Comparison of ENCODE assay signal across 9 mouse cellular contexts in the genomic region with DNA sequence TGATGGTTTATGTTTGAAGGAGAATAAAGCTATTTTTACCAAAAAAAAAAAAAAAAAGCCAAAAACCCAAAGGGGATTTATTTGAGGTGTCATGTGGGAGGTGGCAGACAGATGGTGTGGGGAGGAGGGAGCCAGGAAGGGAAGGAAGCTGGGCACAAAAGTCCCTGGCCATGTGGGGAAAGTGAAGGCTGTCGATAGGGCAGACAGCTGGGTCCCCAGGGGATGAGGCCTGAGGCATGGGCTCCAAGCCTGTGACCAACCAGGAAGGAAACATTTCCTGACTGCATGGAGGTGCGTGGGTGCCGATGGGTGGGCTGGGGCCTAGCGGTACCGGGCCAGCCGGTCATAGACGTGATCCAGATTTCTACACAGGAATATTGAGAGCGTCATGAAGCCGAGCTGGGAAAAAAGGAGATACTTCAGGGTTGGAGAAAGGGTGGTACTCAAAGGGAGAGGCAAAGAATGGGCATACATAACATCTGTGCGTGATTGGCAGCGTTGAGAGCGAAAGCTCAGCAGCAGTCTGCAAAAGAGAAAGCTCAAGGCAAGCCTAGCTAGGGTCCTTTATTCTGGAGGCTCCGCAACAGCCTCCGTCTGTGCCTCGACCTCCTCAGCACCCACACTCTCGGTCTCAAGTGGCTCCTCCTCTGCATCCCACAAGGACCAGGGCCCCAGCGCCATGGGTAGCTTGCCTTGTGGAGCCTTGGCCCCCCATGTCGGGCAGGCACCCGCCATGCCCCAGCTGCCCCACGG. TPM values are rescaled to one million over a fixed set of nuclear protein-coding genes. Genes with fewer than 3 reads are reported as not detected.
DNase-seq lines count a peak whose midpoint lies in the region; ATAC-seq lines count a peak whose summit lies in the region.
"Had no signal": no experiment of that assay in that cellular context is flagged by ENCODE, and none has a peak within 500 bp of the region (broad histone marks: within the 10 kb centered on the region; RNA-seq: fewer than 3 reads in every experiment).

No protein-coding gene starts in this region.

- H3K27ac ChIP-seq in heart, embryonic 11.5 days (ENCODE audit: low read depth, low read length) = peak overlapping the region; percentile 30; the same call in 1 of the 2 replicates
- no peak overlapping the region for H3K27ac ChIP-seq in brown adipose tissue, adult 24 weeks (replicated peaks; ENCODE audit: low read depth, low read length)
- peak overlapping the region; percentile 74; the same call in 1 of the 2 replicates for H3K27ac ChIP-seq in heart, embryonic 13.5 days (replicated peaks)
- 0 out of 2 replicates have a peak overlapping the region, but pooled peaks have one; percentile 7 for H3K27ac ChIP-seq in midbrain, embryonic 11.5 days (ENCODE audit: low read depth, low read length)

- peaks cover 12% of the 10 kb centered on the region; the same call in 1 of the 2 replicates for H3K27me3 ChIP-seq in heart, embryonic 11.5 days (ENCODE audit: control insufficient read depth, insufficient read depth, low read length)
- peaks cover 21% of the 10 kb centered on the region for H3K27me3 ChIP-seq in heart, embryonic 13.5 days (replicated peaks)
- H3K27me3 ChIP-seq in midbrain, embryonic 11.5 days (ENCODE audit: control insufficient read depth, insufficient read depth, low read length) = peaks cover 9% of the 10 kb centered on the region

- H3K36me3 ChIP-seq in heart, embryonic 11.5 days (ENCODE audit: control insufficient read depth, insufficient read depth, low read length) = peaks cover 30% of the 10 kb centered on the region
- H3K36me3 ChIP-seq in heart, embryonic 13.5 days = peaks cover 49% of the 10 kb centered on the region
- peaks cover 33% of the 10 kb centered on the region for H3K36me3 ChIP-seq in midbrain, embryonic 11.5 days (ENCODE audit: control insufficient read depth, insufficient read depth, low read length)

- H3K4me1 ChIP-seq in heart, embryonic 11.5 days (ENCODE audit: control insufficient read depth, insufficient read depth, low read length) = peaks cover 35% of the 10 kb centered on the region
- H3K4me1 ChIP-seq in brown adipose tissue, adult 24 weeks (ENCODE audit: control insufficient read depth, insufficient read depth, insufficient read length, low read length) = peaks cover 12% of the 10 kb centered on the region
- peaks cover 50% of the 10 kb centered on the region for H3K4me1 ChIP-seq in heart, embryonic 13.5 days
- H3K4me1 ChIP-seq in midbrain, embryonic 11.5 days (ENCODE audit: control insufficient read depth, insufficient read depth, low read length) = peaks cover 29% of the 10 kb centered on the region

- no peak for DNase-seq in heart, postnatal 25 days (ENCODE audit: low spot score)
- peak; percentile 42 for DNase-seq in layer of hippocampus, adult 9-10 months (ENCODE audit: low spot score)
- peak; percentile 92 for DNase-seq in midbrain, embryonic 11.5 days (ENCODE audit: low spot score, missing footprints)
- no peak for DNase-seq in ovary, postnatal 36 days (ENCODE audit: low spot score)
- no peak for DNase-seq in gastrocnemius, postnatal 4 days (ENCODE audit: low spot score in 2 of 2)

- H3K4me2 ChIP-seq in heart, embryonic 11.5 days = peak overlapping the region; percentile 61
- peak overlapping the region; percentile 59 for H3K4me2 ChIP-seq in heart, embryonic 13.5 days
- peak overlapping the region; percentile 5 for H3K4me2 ChIP-seq in midbrain, embryonic 11.5 days

- WGBS in heart, embryonic 11.5 days (ENCODE audit: insufficient replicate concordance) = 30% methylated on average over 20 of the region's 20 CpGs
- 31% methylated on average over 20 of the region's 20 CpGs for WGBS in heart, embryonic 13.5 days
- 29% methylated on average over 20 of the region's 20 CpGs for WGBS in midbrain, embryonic 11.5 days

- ATAC-seq in heart, embryonic 11.5 days (replicated peaks; ENCODE audit: insufficient number of reproducible peaks, low FRiP score, low TSS enrichment) = no peak
- ATAC-seq in heart, embryonic 13.5 days (ENCODE audit: extremely low read depth, insufficient number of reproducible peaks, low FRiP score, low TSS enrichment) = no peak
- peak; percentile 26; the same call in 1 of the 2 replicates for ATAC-seq in midbrain, embryonic 11.5 days (ENCODE audit: low FRiP score)

- H3K9ac ChIP-seq in heart, embryonic 11.5 days (ENCODE audit: low read depth, low read length) = no peak overlapping the region
- peak overlapping the region; percentile 72 for H3K9ac ChIP-seq in heart, embryonic 13.5 days
- H3K9ac ChIP-seq in midbrain, embryonic 11.5 days (ENCODE audit: low read length) = peak overlapping the region; percentile 51

- no peaks in the 10 kb centered on the region for H3K9me3 ChIP-seq in heart, embryonic 11.5 days (replicated peaks; ENCODE audit: control insufficient read depth, low read length)
- H3K9me3 ChIP-seq in heart, embryonic 13.5 days = no peaks in the 10 kb centered on the region
- no peaks in the 10 kb centered on the region for H3K9me3 ChIP-seq in midbrain, embryonic 11.5 days (ENCODE audit: control insufficient read depth, low read length)

- intact Hi-C loops in heart, postnatal 25 days (cut with DNase I) = no loop called here

- H3K4me3 ChIP-seq in heart, embryonic 11.5 days (ENCODE audit: low read depth, low read length) = no peak overlapping the region; the same call in 1 of the 2 replicates
- peak overlapping the region; percentile 7; the same call in 1 of the 2 replicates for H3K4me3 ChIP-seq in brown adipose tissue, adult 24 weeks (ENCODE audit: insufficient read depth, low read depth, low read length)
- H3K4me3 ChIP-seq in heart, embryonic 13.5 days = peak overlapping the region; percentile 38
- H3K4me3 ChIP-seq in midbrain, embryonic 11.5 days (ENCODE audit: low read depth, low read length) = no peak overlapping the region

RNA-seq across cellular contexts. Expression of a gene that starts 5.2 kb away (rescaled TPM):
- 2.1 and 2.2 TPM in 2 replicates for polyA plus RNA-seq in heart, embryonic 11.5 days (2014; fragmentation: Nextera tagmentation; extraction: Ambion mirVana)
- total RNA-seq in heart, postnatal 25 days (2021) = 1 to 10 TPM; 2.9 to 3.2 TPM
- polyA plus RNA-seq in brown adipose tissue, adult 24 weeks (2012; ENCODE audit: insufficient read depth, insufficient read length, missing spikeins) = 4.1 and 4.5 TPM in 2 replicates
- 1.7 and 2.4 TPM in 2 replicates for polyA plus RNA-seq in heart, embryonic 13.5 days (2015; fragmentation: Nextera tagmentation; extraction: Ambion mirVana)
- 0.81 and 0.97 TPM in 2 replicates for polyA plus RNA-seq in midbrain, embryonic 11.5 days (2014; fragmentation: Nextera tagmentation; extraction: Ambion mirVana)
- 1 to 10 TPM; 3.7 to 4.8 TPM for total RNA-seq in gastrocnemius, postnatal 4 days (2021)

RNA-seq across cellular contexts. Expression of a gene that starts 7.1 kb away (rescaled TPM):
- polyA plus RNA-seq in heart, embryonic 11.5 days (2014; fragmentation: Nextera tagmentation; extraction: Ambion mirVana) = 0.32 and 0.47 TPM in 2 replicates
- not detected for total RNA-seq in heart, postnatal 25 days (2021)
- not detected in 2 replicates for polyA plus RNA-seq in brown adipose tissue, adult 24 weeks (2012; ENCODE audit: insufficient read depth, insufficient read length, missing spikeins)
- polyA plus RNA-seq in heart, embryonic 13.5 days (2015; fragmentation: Nextera tagmentation; extraction: Ambion mirVana) = 0.27 and 0.41 TPM in 2 replicates
- not detected in 2 replicates for polyA plus RNA-seq in midbrain, embryonic 11.5 days (2014; fragmentation: Nextera tagmentation; extraction: Ambion mirVana)
- total RNA-seq in gastrocnemius, postnatal 4 days (2021) = not detected
- total RNA-seq: heart, postnatal 14 days had no signal

RNA-seq across cellular contexts. Expression of a gene that starts 18.2 kb away (rescaled TPM):
- 129 and 131 TPM in 2 replicates for polyA plus RNA-seq in heart, embryonic 11.5 days (2014; fragmentation: Nextera tagmentation; extraction: Ambion mirVana)
- 10 to 100 TPM in 1 of 2 experiments, 1 to 10 TPM in 1; 7.0 to 12.0 TPM for total RNA-seq in heart, postnatal 25 days (2021)
- polyA plus RNA-seq in brown adipose tissue, adult 24 weeks (2012; ENCODE audit: insufficient read depth, insufficient read length, missing spikeins) = 3.2 and 4.9 TPM in 2 replicates
- 127 and 139 TPM in 2 replicates for polyA plus RNA-seq in heart, embryonic 13.5 days (2015; fragmentation: Nextera tagmentation; extraction: Ambion mirVana)
- polyA plus RNA-seq in midbrain, embryonic 11.5 days (2014; fragmentation: Nextera tagmentation; extraction: Ambion mirVana) = 241 and 253 TPM in 2 replicates
- 10 to 100 TPM; 40.0 to 51.4 TPM for total RNA-seq in gastrocnemius, postnatal 4 days (2021)

RNA-seq across cellular contexts. Expression of a gene that starts 21.8 kb away (rescaled TPM):
- polyA plus RNA-seq in heart, embryonic 11.5 days (2014; fragmentation: Nextera tagmentation; extraction: Ambion mirVana) = 1.9 and 2.4 TPM in 2 replicates
- not detected for total RNA-seq in heart, postnatal 25 days (2021)
- not detected in 2 replicates for polyA plus RNA-seq in brown adipose tissue, adult 24 weeks (2012; ENCODE audit: insufficient read depth, insufficient read length, missing spikeins)
- polyA plus RNA-seq in heart, embryonic 13.5 days (2015; fragmentation: Nextera tagmentation; extraction: Ambion mirVana) = 1.5 and 1.7 TPM in 2 replicates
- polyA plus RNA-seq in midbrain, embryonic 11.5 days (2014; fragmentation: Nextera tagmentation; extraction: Ambion mirVana) = 0.81 and 1.2 TPM in 2 replicates
- total RNA-seq in gastrocnemius, postnatal 4 days (2021) = not detected
- total RNA-seq: heart, postnatal 14 days had no signal

RNA-seq across cellular contexts. Expression of a gene that starts 29.1 kb away (rescaled TPM):
- polyA plus RNA-seq in heart, embryonic 11.5 days (2014; fragmentation: Nextera tagmentation; extraction: Ambion mirVana) = 0.39 and 0.70 TPM in 2 replicates
- total RNA-seq in heart, postnatal 25 days (2021) = not detected
- polyA plus RNA-seq in brown adipose tissue, adult 24 weeks (2012; ENCODE audit: insufficient read depth, insufficient read length, missing spikeins) = not detected in 2 replicates
- polyA plus RNA-seq in heart, embryonic 13.5 days (2015; fragmentation: Nextera tagmentation; extraction: Ambion mirVana) = 0.51 and 0.74 TPM in 2 replicates
- polyA plus RNA-seq in midbrain, embryonic 11.5 days (2014; fragmentation: Nextera tagmentation; extraction: Ambion mirVana) = 0.52 and 0.86 TPM in 2 replicates
- total RNA-seq in gastrocnemius, postnatal 4 days (2021) = 1 to 10 TPM; 3.2 to 4.9 TPM
- total RNA-seq: heart, postnatal 14 days had no signal

Comparison
In these comparisons a context has a peak if more than half of its experiments do, and no peak if none do; other contexts are left out.
1. H3K4me3 ChIP-seq: peak in brown adipose tissue, adult 24 weeks (single experiment) and heart, embryonic 13.5 days (single experiment); none in heart, embryonic 11.5 days (single experiment) and midbrain, embryonic 11.5 days (single experiment).
2. H3K4me2 ChIP-seq: peak in every context shown above with its lines; median percentile 61 in heart, embryonic 11.5 days; 59 in heart, embryonic 13.5 days; 5 in midbrain, embryonic 11.5 days.
3. DNase-seq: peak in layer of hippocampus, adult 9-10 months (single experiment) and midbrain, embryonic 11.5 days (single experiment); none in heart, postnatal 25 days (single experiment), ovary, postnatal 36 days (single experiment) and gastrocnemius, postnatal 4 days (0 of 2).
4. RNA of a gene that starts 18.2 kb away (polyA plus RNA-seq): 241 to 253 TPM in midbrain, embryonic 11.5 days, 129 to 131 TPM in heart, embryonic 11.5 days and 127 to 139 TPM in heart, embryonic 13.5 days; 3.2 to 4.9 TPM in brown adipose tissue, adult 24 weeks; every median in the first group is over 10 times any median in the second.